Mouse (Mus musculus) ES-E14 (cell line): Measurements from ENCODE around the gene Map3k11. TPM values are rescaled to one million over a fixed set of nuclear protein-coding genes. Genes with fewer than 3 reads are reported as not detected.

ENCODE experiments used
- DNase-seq: peaks from one replicate; pipeline ENCODE4 v3.0.0-alpha.2; 2013; ENCODE audit warnings: low read depth, low spot score
- H3K27ac ChIP-seq: 2 replicates; pipeline ENCODE4 v1.5.1; 2012; ENCODE audit warnings: low read depth, mild to moderate bottlenecking, low read length, moderate library complexity, mixed read lengths; ENCODE audit not compliant: poor library complexity, insufficient read depth, severe bottlenecking
- H3K36me3 ChIP-seq: 2 replicates; pipeline ENCODE4 v1.6.1; 2012; ENCODE audit warnings: mild to moderate bottlenecking, low read length, moderate library complexity, mixed read lengths; ENCODE audit not compliant: control insufficient read depth, poor library complexity, insufficient read depth, severe bottlenecking
- H3K4me1 ChIP-seq, 2 experiments: fragments of 150-350 bp in 1 of 2; sonication (generic) in 1 of 2; 2 replicates each; pipeline ENCODE4 v1.6.1; 2012; ENCODE audit warnings: low read length in 2 of 2, mild to moderate bottlenecking in 1 of 2, mixed read lengths in 1 of 2; ENCODE audit not compliant: control insufficient read depth in 2 of 2, insufficient read depth in 2 of 2, poor library complexity in 1 of 2
- H3K4me3 ChIP-seq, 2 experiments: fragments of 150-350 bp in 1 of 2; sonication (generic) in 1 of 2; 2 replicates each; pipeline ENCODE4 v1.5.1; 2012; ENCODE audit warnings: low read length in 2 of 2, low read depth in 1 of 2, mild to moderate bottlenecking in 1 of 2, mixed read lengths in 1 of 2; ENCODE audit not compliant: insufficient read depth in 1 of 2, poor library complexity in 1 of 2, severe bottlenecking in 1 of 2
- H3K9ac ChIP-seq: 2 replicates; pipeline ENCODE4 v1.6.1; 2012; ENCODE audit warnings: low read depth, mild to moderate bottlenecking, low read length, mixed read lengths; ENCODE audit not compliant: poor library complexity, insufficient read depth, severe bottlenecking
- H3K9me3 ChIP-seq: fragments of 150-350 bp; sonication (generic); 2 replicates; pipeline ENCODE4 v1.6.1; 2012; ENCODE audit warnings: low read depth, mild to moderate bottlenecking, low read length; ENCODE audit not compliant: control insufficient read depth, insufficient read depth
- CHD2 ChIP-seq: IDR thresholded peaks from 2 replicates; pipeline ENCODE4 v1.6.1; 2014; ENCODE audit warnings: mild to moderate bottlenecking, low read depth, low read length, inconsistent platforms
- HCFC1 ChIP-seq: IDR thresholded peaks from 2 replicates; pipeline ENCODE4 v1.6.1; 2012; ENCODE audit warnings: low read length, inconsistent platforms, borderline replicate concordance; ENCODE audit not compliant: insufficient read depth
- MAFK ChIP-seq: IDR thresholded peaks from 2 replicates; pipeline ENCODE4 v1.6.1; 2014; ENCODE audit warnings: mild to moderate bottlenecking, low read depth, low read length, inconsistent platforms; ENCODE audit not compliant: insufficient read depth
- ZC3H11A ChIP-seq: IDR thresholded peaks from 2 replicates; pipeline ENCODE4 v1.6.1; 2012; ENCODE audit warnings: low read depth, mild to moderate bottlenecking, inconsistent platforms, low read length, borderline replicate concordance
- ZNF384 ChIP-seq: IDR thresholded peaks from 2 replicates; pipeline ENCODE4 v1.6.1; 2012; ENCODE audit warnings: low read depth, low read length, inconsistent platforms
- in situ Hi-C, 2 experiments: fragments of 600-800 bp; cut with MboI; formaldehyde crosslinking; loops; one replicate each; pipeline ENCODE4 v1.15.1; 2025; ENCODE audit warnings: low sequenced_read_pairs in 2 of 2, inconsistent platforms in 1 of 2; ENCODE audit not compliant: unreplicated experiment in 2 of 2
- total RNA-seq: library from RNA; depleted of rRNA; stranded (reverse); fragments of 300-350 nt; gene quantifications from 2 replicates; pipeline ENCODE4 v1.2.3, GENCODE M21; 2012

Gene Map3k11
- total RNA-seq, 1 experiment, result 19.3 TPM

GRCm38 (mm10) chr19:5680432-5680831, 8.1 kb upstream of the Map3k11 start:
- in situ Hi-C loops, result no loop called here
- Histone ChIP-seq H3K4me3 (no peak overlapping the region), H3K9ac (no peak overlapping the region), H3K27ac (no peak overlapping the region), H3K36me3 (peaks cover 59% of the 10 kb centered on the region), H3K4me1 (no peaks in the 10 kb centered on the region), H3K9me3 (no peaks in the 10 kb centered on the region)
- no peak for DNase-seq
- TF ChIP-seq ZC3H11A, result no peak
- no peak for TF ChIP-seq MAFK
- TF ChIP-seq CHD2, result no peak
- TF ChIP-seq ZNF384, result no peak

- TF ChIP-seq CHD2 (no peak), ZC3H11A (no peak), ZNF384 (no peak), HCFC1 (no peak), MAFK (no peak)
- Histone ChIP-seq H3K4me1 (peaks cover 4 to 6% of the 10 kb centered on the region in 2 experiments; a peak in 2 of 4 replicates), H3K9me3 (no peaks in the 10 kb centered on the region), H3K36me3 (peaks cover 52% of the 10 kb centered on the region), H3K9ac (no peak overlapping the region), H3K27ac (no peak overlapping the region), H3K4me3 (no peak overlapping the region)
- in situ Hi-C loops, result no loop called here
- DNase-seq, result no peak
Observed at GRCm38 (mm10) chr19:5684236-5684635, 4.3 kb upstream of the Map3k11 start.

GRCm38 (mm10) chr19:5684985-5685384, 3.6 kb upstream of the Map3k11 start:
- no peak for TF ChIP-seq ZC3H11A
- no peak for TF ChIP-seq MAFK
- no peak for TF ChIP-seq CHD2
- no peak for TF ChIP-seq HCFC1
- no peak overlapping the region for H3K9ac ChIP-seq
- peaks cover 4 to 6% of the 10 kb centered on the region in 2 experiments; a peak in 2 of 4 replicates for H3K4me1 ChIP-seq
- in situ Hi-C loops, result no loop called here
- no peaks in the 10 kb centered on the region for H3K9me3 ChIP-seq
- 0 out of 4 replicates have a peak overlapping the region, but pooled peaks of 1 of the 2 experiments have one; percentile 2 for H3K4me3 ChIP-seq
- H3K36me3 ChIP-seq, result peaks cover 44% of the 10 kb centered on the region
- DNase-seq, result no peak
- H3K27ac ChIP-seq, result no peak overlapping the region

GRCm38 (mm10) chr19:5685431-5685830, 3.1 kb upstream of the Map3k11 start:
- Histone ChIP-seq H3K27ac (no peak overlapping the region), H3K9me3 (no peaks in the 10 kb centered on the region), H3K36me3 (peaks cover 44% of the 10 kb centered on the region), H3K4me1 (peaks cover 4 to 10% of the 10 kb centered on the region in 2 experiments; a peak in 2 of 4 replicates), H3K9ac (no peak overlapping the region), H3K4me3 (no peak overlapping the region)
- in situ Hi-C loops, result no loop called here
- no peak for DNase-seq
- TF ChIP-seq HCFC1, result no peak
- TF ChIP-seq CHD2, result no peak
- no peak for TF ChIP-seq ZC3H11A
- no peak for TF ChIP-seq MAFK
- no peak for TF ChIP-seq ZNF384

GRCm38 (mm10) chr19:5685861-5686260, 2.7 kb upstream of the Map3k11 start:
- Histone ChIP-seq H3K9me3 (no peaks in the 10 kb centered on the region), H3K27ac (no peak overlapping the region), H3K9ac (no peak overlapping the region), H3K4me1 (peaks cover 4 to 13% of the 10 kb centered on the region in 2 experiments; a peak in 2 of 4 replicates), H3K36me3 (peaks cover 45% of the 10 kb centered on the region), H3K4me3 (no peak overlapping the region)
- no peak for DNase-seq
- in situ Hi-C loops, result no loop called here
- TF ChIP-seq MAFK (no peak), HCFC1 (no peak), ZC3H11A (no peak), ZNF384 (no peak), CHD2 (no peak)
